Mouse (Mus musculus): ENCODE data around the gene Prkrip1.
"Not testable (repeated sequence)": the region's sequence is repeated elsewhere in the genome, so short reads cannot be mapped to it uniquely, and the experiment has no call there.

Gene Prkrip1

GRCm38 (mm10) chr5:136211341-136212102 is 12.8 kb upstream of the Prkrip1 start:
- not testable (repeated sequence) for DNase-seq (ENCODE audit: low read depth)

DNA sequence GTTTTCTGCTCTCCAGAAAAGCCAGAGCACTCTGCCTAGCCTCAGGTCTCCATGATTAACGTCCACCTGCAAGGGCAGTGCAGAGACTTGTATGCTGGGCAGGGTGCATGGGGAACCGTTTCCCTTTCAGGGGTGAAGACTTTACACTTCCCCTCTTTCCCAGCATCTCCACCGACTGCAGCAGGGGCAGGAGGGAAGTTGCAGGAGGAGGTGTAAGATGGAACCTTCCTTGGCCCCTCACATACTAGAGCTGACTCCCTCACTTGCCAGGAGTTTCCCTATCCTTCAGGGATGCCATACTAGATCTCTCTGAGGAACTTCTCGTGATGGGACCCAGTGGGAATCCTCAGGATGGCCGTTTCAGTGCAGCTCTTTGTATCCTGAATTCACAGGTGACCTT is 11.8 kb upstream of the Prkrip1 start:
- no peak for DNase-seq (ENCODE audit: low read depth)

DNA sequence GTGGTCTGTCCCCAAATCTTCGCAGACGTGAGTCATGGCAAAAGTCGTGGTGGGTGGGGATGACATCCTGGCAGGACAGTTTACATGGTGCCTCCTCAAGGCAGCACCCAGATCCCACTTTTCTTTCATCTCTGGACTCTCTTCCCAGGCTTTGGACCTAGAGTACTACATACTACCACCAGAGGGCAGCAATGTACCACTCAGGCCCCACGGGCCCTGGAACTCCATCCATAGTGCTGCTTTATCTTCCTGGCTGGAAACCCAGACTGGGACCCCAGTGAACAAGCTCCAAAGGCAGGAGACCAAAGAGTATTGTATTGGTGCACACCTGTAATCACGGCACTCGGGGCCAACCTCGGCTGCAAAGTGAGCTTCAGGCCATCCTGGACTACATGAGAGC is 3.1 kb upstream of the Prkrip1 start:
- peak; percentile 73 for DNase-seq (ENCODE audit: low read depth)

- DNase-seq (ENCODE audit: low read depth): peak; percentile 45
Observed at GRCm38 (mm10) chr5:136199526-136199925, 763 bp upstream of the Prkrip1 start.

DNA sequence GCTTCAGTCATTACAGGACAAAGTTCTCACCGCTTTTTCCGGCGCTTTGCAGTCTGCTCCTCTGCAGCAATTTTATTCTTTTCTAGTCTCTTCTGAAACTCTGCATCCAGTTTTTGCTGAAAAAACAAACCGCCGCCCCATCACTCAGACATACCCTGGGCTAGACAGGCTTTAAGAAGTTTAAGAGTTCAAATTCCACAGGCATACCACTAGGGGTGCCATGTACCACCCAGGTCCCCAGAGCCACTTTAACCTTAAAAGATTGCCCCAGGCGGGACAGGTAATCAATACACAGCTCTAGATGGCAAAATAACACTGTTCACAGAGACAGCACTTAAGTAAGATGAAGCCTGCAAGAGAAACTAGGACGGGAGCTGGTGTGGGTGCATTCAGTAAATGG is 6.9 kb downstream of the Prkrip1 start:
- no peak for DNase-seq (ENCODE audit: low read depth)

GRCm38 (mm10) chr5:136186723-136187122 is 12.0 kb downstream of the Prkrip1 start:
- peak; percentile 86 for DNase-seq (ENCODE audit: low read depth)

- DNase-seq (ENCODE audit: low read depth): peak; percentile 32
Observed at GRCm38 (mm10) chr5:136183766-136184165, 15.0 kb downstream of the Prkrip1 start.

GRCm38 (mm10) chr5:136182830-136183229 is 15.9 kb downstream of the Prkrip1 start:
- no peak for DNase-seq (ENCODE audit: low read depth)

DNA sequence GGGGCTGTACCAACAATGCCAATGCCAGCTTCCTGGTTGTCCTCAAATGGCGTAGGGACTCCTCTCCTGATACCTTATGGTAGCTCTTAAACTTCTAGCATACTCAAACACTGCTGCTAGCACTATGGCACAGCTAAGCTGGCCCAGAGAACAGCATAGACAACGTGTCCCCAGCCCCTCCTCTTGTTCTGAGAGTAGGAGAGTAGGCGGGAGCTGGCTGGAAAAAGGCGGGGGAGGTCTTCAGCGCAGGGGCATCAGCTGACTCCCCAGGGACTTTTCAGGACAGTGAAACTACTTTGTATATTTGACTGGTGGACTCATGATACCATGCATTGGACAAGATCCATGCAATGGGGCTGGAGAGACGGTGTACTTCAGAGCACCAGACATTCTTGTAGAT is 16.7 kb downstream of the Prkrip1 start:
- no peak for DNase-seq (ENCODE audit: low read depth)

DNA sequence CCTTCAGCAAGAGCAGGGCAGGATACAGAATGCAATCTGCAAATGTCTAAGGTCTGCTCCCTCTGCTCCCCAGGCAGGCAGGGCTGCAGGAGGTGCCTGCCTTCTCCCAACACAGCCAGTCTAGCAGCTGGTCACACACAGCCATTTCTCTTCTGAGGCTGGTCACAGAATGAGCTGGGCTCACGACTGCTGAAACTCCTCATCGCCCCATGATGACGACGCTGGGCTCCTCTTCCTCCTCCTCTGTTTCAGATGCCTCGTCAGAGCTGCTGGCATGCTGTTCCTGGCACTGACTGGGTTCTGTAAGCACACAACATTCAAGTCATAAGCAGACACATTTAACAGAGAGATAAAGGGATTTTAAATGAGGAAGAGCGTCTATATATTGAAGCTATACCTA is 17.6 kb downstream of the Prkrip1 start:
- no peak for DNase-seq (ENCODE audit: low read depth)

GRCm38 (mm10) chr5:136179594-136179993 is 19.2 kb downstream of the Prkrip1 start:
- no peak for DNase-seq (ENCODE audit: low read depth)

- peak; percentile 70 for DNase-seq (ENCODE audit: low read depth)
Observed at GRCm38 (mm10) chr5:136173606-136174463, 24.9 kb downstream of the Prkrip1 start.

DNA sequence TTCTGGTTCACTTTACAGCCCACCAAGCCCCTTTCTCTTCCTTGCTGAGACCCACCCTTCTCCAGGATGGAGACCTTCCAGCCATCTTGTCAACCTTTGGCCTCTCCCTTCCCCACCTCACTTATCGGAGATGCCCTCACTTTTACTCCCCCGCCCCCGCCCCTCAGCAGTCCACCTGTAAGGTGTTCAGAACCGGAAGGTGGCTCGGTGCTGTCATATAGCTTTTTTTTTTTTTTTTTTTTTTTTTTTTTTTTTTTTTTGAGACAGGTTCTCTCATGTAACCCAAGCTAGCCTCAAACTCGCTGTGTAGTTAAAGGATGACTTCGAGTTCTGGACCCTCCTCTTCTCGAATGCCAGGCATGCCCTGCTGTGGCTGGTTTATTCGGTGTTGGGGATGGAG is 25.8 kb downstream of the Prkrip1 start:
- no peak for DNase-seq (ENCODE audit: low read depth)

GRCm38 (mm10) chr5:136171363-136172341 is 27.1 kb downstream of the Prkrip1 start:
- DNase-seq (ENCODE audit: low read depth): peak; percentile 69

DNA sequence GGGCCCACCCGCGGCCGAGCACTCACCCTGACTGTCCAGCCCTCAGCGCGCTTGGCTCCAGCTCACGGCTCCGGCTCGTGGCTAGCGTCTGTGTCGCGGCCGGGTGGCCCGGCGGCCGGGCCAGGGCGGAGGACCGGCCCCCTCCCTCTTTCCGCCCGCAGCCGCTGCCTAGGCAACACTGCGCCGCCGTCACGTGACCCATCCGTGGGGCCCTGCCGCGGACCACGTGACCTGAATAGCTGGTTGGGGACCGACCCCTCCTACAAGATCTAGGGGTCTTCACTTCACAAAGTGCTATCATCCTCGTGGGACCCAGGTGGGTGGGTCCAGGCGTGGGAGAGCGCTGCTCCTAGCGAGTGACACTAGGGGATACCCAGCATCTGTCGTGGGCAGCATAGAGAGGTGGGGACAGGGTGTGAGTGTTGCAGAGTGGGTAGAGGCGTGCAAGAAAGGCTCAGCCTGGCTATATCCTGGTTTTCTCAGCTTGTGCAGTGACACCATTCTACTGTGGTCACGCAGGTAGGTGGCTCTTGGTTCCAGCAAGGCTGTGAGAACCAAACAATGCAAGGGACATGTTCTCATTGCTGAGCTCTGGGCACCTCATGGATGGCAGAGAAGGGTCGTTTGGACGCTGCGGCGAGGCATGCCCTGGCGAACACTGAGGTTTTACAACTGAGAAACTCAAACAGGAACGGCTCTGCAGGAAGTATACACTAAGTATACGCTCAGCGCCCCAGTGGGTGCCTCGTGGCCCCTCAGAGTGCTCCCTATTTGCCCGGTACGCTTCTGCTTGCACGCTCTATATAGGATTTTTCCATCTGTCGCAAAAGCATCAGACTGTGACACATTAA is 28.0 kb downstream of the Prkrip1 start, which contains the start of gene Orai2:
Orai2 (minus strand) TSS at position 202 of the 851 bp plus-strand sequence.
- DNase-seq (ENCODE audit: low read depth): peak; percentile 84

- DNase-seq (ENCODE audit: low read depth): peak; percentile 56
Observed at GRCm38 (mm10) chr5:136169626-136170511, 28.9 kb downstream of the Prkrip1 start.

- DNase-seq (ENCODE audit: low read depth): peak; percentile 47
Observed at GRCm38 (mm10) chr5:136168071-136168470, 30.7 kb downstream of the Prkrip1 start.

GRCm38 (mm10) chr5:136167296-136167695 is 31.5 kb downstream of the Prkrip1 start:
- no peak for DNase-seq (ENCODE audit: low read depth)

DNA sequence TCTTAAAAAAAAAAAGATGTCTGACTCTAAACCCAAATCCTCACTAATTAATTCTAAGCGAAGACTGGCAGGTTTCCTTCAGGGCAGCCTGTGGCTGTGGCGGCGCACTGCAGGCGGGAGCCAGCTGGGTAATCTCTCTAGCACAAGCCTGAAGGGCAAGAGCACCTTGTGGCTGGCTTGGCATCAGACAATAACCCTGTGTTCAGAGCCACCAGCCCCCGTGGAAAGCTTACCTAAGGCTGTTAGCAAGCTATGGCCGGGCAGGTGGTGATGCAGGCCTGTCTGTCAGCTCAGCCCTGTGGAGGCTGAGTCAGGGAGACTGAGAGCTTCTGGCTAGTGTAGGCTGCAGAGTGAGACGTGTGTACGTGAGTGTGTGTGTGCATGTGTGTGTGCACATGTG is 33.5 kb downstream of the Prkrip1 start:
- no peak for DNase-seq (ENCODE audit: low read depth)

Measured in naive thymus-derived CD4-positive, alpha-beta T cell, adult 2 months (primary cell).